Mouse (Mus musculus) hindbrain, embryonic 11.5 days (tissue): Measurements from ENCODE around the gene B3gat3. TPM values are rescaled to one million over a fixed set of nuclear protein-coding genes. Genes with fewer than 3 reads are reported as not detected.

Experiments used
- ATAC-seq: fragments of 200-750 bp; cut with Nextera tagmentation; 2 replicates; pipeline ENCODE4 v1.8.0; 2017; ENCODE audit warnings: mild to moderate bottlenecking, moderate TSS enrichment, moderate library complexity; ENCODE audit not compliant: low FRiP score
- DNase-seq: peaks from one replicate; pipeline ENCODE4 v3.0.0-alpha.2; 2015; ENCODE audit warnings: low spot score
- H3K27ac ChIP-seq: fragments of 300-500 bp; sonication (generic); 2 replicates; pipeline ENCODE4 v1.5.1; 2014; ENCODE audit warnings: mild to moderate bottlenecking, low read depth, low read length
- H3K27me3 ChIP-seq: fragments of 300-500 bp; sonication (generic); 2 replicates; pipeline ENCODE4 v1.6.1; 2014; ENCODE audit warnings: mild to moderate bottlenecking, low read length, moderate library complexity, mixed read lengths; ENCODE audit not compliant: control insufficient read depth, insufficient read depth
- H3K36me3 ChIP-seq: fragments of 300-500 bp; sonication (generic); 2 replicates; pipeline ENCODE4 v1.6.1; 2014; ENCODE audit warnings: mild to moderate bottlenecking, low read length, moderate library complexity, mixed read lengths; ENCODE audit not compliant: control insufficient read depth, insufficient read depth
- H3K4me1 ChIP-seq: fragments of 300-500 bp; sonication (generic); replicated peaks from 2 replicates; pipeline ENCODE4 v1.6.1; 2014; ENCODE audit warnings: low read length, mixed read lengths; ENCODE audit not compliant: control insufficient read depth, insufficient read depth
- H3K4me2 ChIP-seq: fragments of 300-500 bp; sonication (generic); replicated peaks from 2 replicates; pipeline ENCODE4 v1.6.1; 2014; ENCODE audit warnings: mild to moderate bottlenecking, low read depth, low read length
- H3K4me3 ChIP-seq: fragments of 300-500 bp; sonication (generic); 2 replicates; pipeline ENCODE4 v1.5.1; 2014; ENCODE audit warnings: low read depth, low read length
- H3K9ac ChIP-seq: fragments of 300-500 bp; sonication (generic); 2 replicates; pipeline ENCODE4 v1.6.1; 2014; ENCODE audit warnings: low read depth, low read length
- H3K9me3 ChIP-seq: fragments of 300-500 bp; sonication (generic); 2 replicates; pipeline ENCODE4 v1.6.1; 2016; ENCODE audit warnings: low read length; ENCODE audit not compliant: control insufficient read depth
- WGBS: fragments of 180-500 bp; shearing (Covaris S2); extraction: QIAGEN DNeasy Blood & Tissue Kit; methylation state at CpG from one replicate; pipeline ENCODE4 v1.1.7; 2014; 5-methylcytosine and 5-hydroxymethylcytosine counted together
- polyA plus RNA-seq: library from polyadenylated mRNA; unstranded; fragments of >200 nt; fragmentation: Nextera tagmentation; extraction: Ambion mirVana; gene quantifications from 2 replicates; pipeline ENCODE4 v1.2.1, GENCODE M21; 2014

Gene B3gat3
- polyA plus RNA-seq, 1 experiment from 2014 or later: 43.5 TPM

- no peaks in the 10 kb centered on the region for H3K9me3 ChIP-seq
- H3K27ac ChIP-seq: 0 out of 2 replicates have a peak overlapping the region, but pooled peaks have one; percentile 80
- peak overlapping the region; percentile 74 for H3K4me2 ChIP-seq
- H3K4me3 ChIP-seq: peak overlapping the region; percentile 84; the same call in 1 of the 2 replicates
- DNase-seq: no peak
- peak overlapping the region; percentile 77 for H3K9ac ChIP-seq
- 72% methylated on average over 6 of the region's 6 CpGs for WGBS
- ATAC-seq: no peak
- H3K4me1 ChIP-seq: no peaks in the 10 kb centered on the region; the same call in 1 of the 2 replicates
- H3K36me3 ChIP-seq: peaks cover 6% of the 10 kb centered on the region; the same call in 1 of the 2 replicates
- no peaks in the 10 kb centered on the region for H3K27me3 ChIP-seq
Measured at GRCm38 (mm10) chr19:8919684-8920072, 496 bp upstream of the B3gat3 start.

GRCm38 (mm10) chr19:8920836-8921291, 690 bp downstream of the B3gat3 start:
- H3K4me3 ChIP-seq: peak overlapping the region; percentile 84
- peak overlapping the region; percentile 77 for H3K9ac ChIP-seq
- H3K27ac ChIP-seq: peak overlapping the region; percentile 80; the same call in 1 of the 2 replicates
- peak overlapping the region; percentile 74 for H3K4me2 ChIP-seq
- 2% methylated on average over 6 of the region's 6 CpGs for WGBS
- peaks cover 4% of the 10 kb centered on the region; the same call in 1 of the 2 replicates for H3K36me3 ChIP-seq
- peak; percentile 52 for DNase-seq
- H3K27me3 ChIP-seq: no peaks in the 10 kb centered on the region
- ATAC-seq: peak; percentile 47; the same call in 1 of the 2 replicates
- no peaks in the 10 kb centered on the region for H3K9me3 ChIP-seq
- no peaks in the 10 kb centered on the region; the same call in 1 of the 2 replicates for H3K4me1 ChIP-seq

GRCm38 (mm10) chr19:8921741-8922140, 1.6 kb downstream of the B3gat3 start:
- Histone ChIP-seq H3K9me3 (no peaks in the 10 kb centered on the region), H3K36me3 (no peaks in the 10 kb centered on the region), H3K9ac (0 out of 2 replicates have a peak overlapping the region, but pooled peaks have one; percentile 4), H3K27ac (no peak overlapping the region), H3K4me2 (peak overlapping the region; percentile 74), H3K4me1 (no peaks in the 10 kb centered on the region; the same call in 1 of the 2 replicates), H3K27me3 (no peaks in the 10 kb centered on the region), H3K4me3 (no peak overlapping the region)
- WGBS: 73% methylated on average over 9 of the region's 9 CpGs
- no peak for ATAC-seq
- DNase-seq: no peak

- DNase-seq (no peak), ATAC-seq (no peak)
- Histone ChIP-seq H3K4me3 (no peak overlapping the region), H3K9me3 (no peaks in the 10 kb centered on the region), H3K9ac (no peak overlapping the region), H3K27me3 (no peaks in the 10 kb centered on the region), H3K4me2 (no peak overlapping the region), H3K4me1 (no peaks in the 10 kb centered on the region), H3K36me3 (no peaks in the 10 kb centered on the region), H3K27ac (no peak overlapping the region)
- 82% methylated on average over 2 of the region's 2 CpGs for WGBS
Measured at GRCm38 (mm10) chr19:8926766-8927165, 6.6 kb downstream of the B3gat3 start.

- no peak overlapping the region for H3K4me2 ChIP-seq
- H3K27ac ChIP-seq: no peak overlapping the region
- no peak overlapping the region for H3K9ac ChIP-seq
- no peaks in the 10 kb centered on the region for H3K27me3 ChIP-seq
- no peaks in the 10 kb centered on the region for H3K4me1 ChIP-seq
- 90% methylated on average over 12 of the region's 12 CpGs for whole genome bisulfite sequencing
- ATAC-seq (no peak), DNase-seq (no peak)
- no peaks in the 10 kb centered on the region for H3K36me3 ChIP-seq
- H3K4me3 ChIP-seq: no peak overlapping the region
- no peaks in the 10 kb centered on the region for H3K9me3 ChIP-seq
Measured at GRCm38 (mm10) chr19:8927891-8928525, 7.8 kb downstream of the B3gat3 start.

GRCm38 (mm10) chr19:8928689-8929223, 8.6 kb downstream of the B3gat3 start:
- no peaks in the 10 kb centered on the region for H3K9me3 ChIP-seq
- DNase-seq (no peak), ATAC-seq (peak; percentile 34)
- 16% methylated on average over 16 of the region's 16 CpGs for WGBS
- H3K4me1 ChIP-seq: no peaks in the 10 kb centered on the region
- peak overlapping the region; percentile 64; the same call in 1 of the 2 replicates for H3K9ac ChIP-seq
- H3K4me3 ChIP-seq: peak overlapping the region; percentile 48
- no peaks in the 10 kb centered on the region for H3K36me3 ChIP-seq
- H3K27me3 ChIP-seq: no peaks in the 10 kb centered on the region
- no peak overlapping the region for H3K27ac ChIP-seq
- H3K4me2 ChIP-seq: peak overlapping the region; percentile 70

GRCm38 (mm10) chr19:8929224-8930088, 9.3 kb downstream of the B3gat3 start, which contains the start of the genes Rom1 and Eml3:
Gene Rom1, minus strand, starts transcription at chr19:8929356.
Gene Eml3, plus strand, starts transcription at chr19:8929552.
- Histone ChIP-seq H3K27me3 (no peaks in the 10 kb centered on the region), H3K9ac (peak within 1 kb of the TSS; percentile 64), H3K9me3 (no peaks in the 10 kb centered on the region), H3K36me3 (no peaks in the 10 kb centered on the region), H3K4me2 (peak within 1 kb of the TSS; percentile 70), H3K27ac (no peak within 1 kb of the TSS; the same call in 1 of the 2 replicates), H3K4me1 (no peaks in the 10 kb centered on the region), H3K4me3 (peak within 1 kb of the TSS; percentile 48)
- DNase-seq (peak; percentile 76), ATAC-seq (peak; percentile 82)
- under 1% methylated on average over 44 of the region's 74 CpGs for WGBS

GRCm38 (mm10) chr19:8930117-8930516, 9.9 kb downstream of the B3gat3 start:
- Histone ChIP-seq H3K27ac (no peak overlapping the region), H3K9ac (peak overlapping the region; percentile 64), H3K4me1 (no peaks in the 10 kb centered on the region), H3K27me3 (no peaks in the 10 kb centered on the region), H3K9me3 (no peaks in the 10 kb centered on the region), H3K4me3 (peak overlapping the region; percentile 48), H3K36me3 (no peaks in the 10 kb centered on the region), H3K4me2 (peak overlapping the region; percentile 70)
- WGBS: 19% methylated on average over 11 of the region's 11 CpGs
- ATAC-seq: peak; percentile 17; the same call in 1 of the 2 replicates
- DNase-seq: no peak
